Mouse (Mus musculus) liver, embryonic 13.5 days (tissue): ENCODE data around the gene Olfr108. TPM values are rescaled to one million over a fixed set of nuclear protein-coding genes. Genes with fewer than 3 reads are reported as not detected.

Experiments
- ATAC-seq: fragments of 200-750 bp; cut with Nextera tagmentation; 2 replicates; pipeline ENCODE4 v1.8.0; 2017; ENCODE audit warnings: low read depth, mild to moderate bottlenecking, moderate number of reproducible peaks, moderate library complexity
- DNase-seq: peaks from one replicate; pipeline ENCODE4 v3.0.0; 2022
- H3K27ac ChIP-seq: fragments of 300-500 bp; sonication (generic); 2 replicates; pipeline ENCODE4 v1.5.1; 2015; ENCODE audit warnings: moderate library complexity, mild to moderate bottlenecking, inconsistent platforms
- H3K27me3 ChIP-seq: fragments of 300-500 bp; sonication (generic); 2 replicates; pipeline ENCODE4 v1.6.1; 2015; ENCODE audit warnings: mild to moderate bottlenecking, inconsistent platforms
- H3K36me3 ChIP-seq: fragments of 300-500 bp; sonication (generic); 2 replicates; pipeline ENCODE4 v1.6.1; 2015; ENCODE audit warnings: mild to moderate bottlenecking, inconsistent platforms
- H3K4me1 ChIP-seq: fragments of 300-500 bp; sonication (generic); replicated peaks from 2 replicates; pipeline ENCODE4 v1.6.1; 2015; ENCODE audit warnings: inconsistent platforms
- H3K4me2 ChIP-seq: fragments of 300-500 bp; sonication (generic); 2 replicates; pipeline ENCODE4 v1.6.1; 2015; ENCODE audit warnings: inconsistent platforms, mild to moderate bottlenecking, moderate library complexity
- H3K4me3 ChIP-seq: fragments of 300-500 bp; sonication (generic); replicated peaks from 2 replicates; pipeline ENCODE4 v1.5.1; 2015; ENCODE audit warnings: mild to moderate bottlenecking, inconsistent platforms
- H3K9ac ChIP-seq: fragments of 300-500 bp; sonication (generic); 2 replicates; pipeline ENCODE4 v1.6.1; 2015; ENCODE audit warnings: mild to moderate bottlenecking, inconsistent platforms
- H3K9me3 ChIP-seq: fragments of 300-500 bp; sonication (generic); replicated peaks from 2 replicates; pipeline ENCODE4 v1.6.1; 2016; ENCODE audit warnings: inconsistent platforms
- WGBS: fragments of 180-500 bp; shearing (Covaris S2); methylation state at CpG from one replicate; pipeline ENCODE4 v1.1.7; 2015; ENCODE audit not compliant: insufficient replicate concordance; 5-methylcytosine and 5-hydroxymethylcytosine counted together
- polyA plus RNA-seq: library from polyadenylated mRNA; unstranded; fragments of >200 nt; fragmentation: Nextera tagmentation; extraction: Ambion mirVana; gene quantifications from 2 replicates; pipeline ENCODE4 v1.2.1, GENCODE M21; 2015

Gene Olfr108
- not detected in 2 replicates for polyA plus RNA-seq

DNA sequence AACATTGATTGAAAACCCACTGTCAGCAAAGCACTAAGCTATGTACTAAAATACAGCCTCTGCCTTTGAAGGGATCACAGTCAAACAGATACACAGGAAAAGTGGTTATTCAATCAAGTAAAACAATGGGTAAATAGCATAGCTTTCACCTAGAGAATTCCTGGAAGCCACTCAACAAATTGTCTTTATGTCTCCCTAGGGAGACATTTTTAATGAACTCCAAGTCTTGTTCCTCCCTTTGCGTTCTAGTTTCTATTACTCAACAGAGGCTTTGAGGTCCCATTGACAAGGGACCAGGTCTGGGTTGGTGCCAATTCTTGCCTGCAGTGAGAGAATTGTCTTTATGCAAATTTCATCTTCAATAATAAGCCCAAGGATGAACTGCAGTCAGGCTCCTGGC, at the start of gene Olfr108:
Olfr108 (plus strand) TSS at position 301 of the 400 bp plus-strand sequence.
- Histone ChIP-seq H3K9ac (no peak within 1 kb of the TSS), H3K4me1 (no peaks in the 10 kb centered on the region), H3K27me3 (no peaks in the 10 kb centered on the region), H3K27ac (no peak within 1 kb of the TSS), H3K4me2 (no peak within 1 kb of the TSS), H3K9me3 (0 out of 2 replicates have a peak, but pooled peaks cover 3% of the 10 kb centered on the region), H3K4me3 (no peak within 1 kb of the TSS), H3K36me3 (no peaks in the 10 kb centered on the region)
- DNase-seq = no peak
- 77% methylated on average over 1 of the region's 1 CpGs for WGBS
- ATAC-seq = no peak

DNA sequence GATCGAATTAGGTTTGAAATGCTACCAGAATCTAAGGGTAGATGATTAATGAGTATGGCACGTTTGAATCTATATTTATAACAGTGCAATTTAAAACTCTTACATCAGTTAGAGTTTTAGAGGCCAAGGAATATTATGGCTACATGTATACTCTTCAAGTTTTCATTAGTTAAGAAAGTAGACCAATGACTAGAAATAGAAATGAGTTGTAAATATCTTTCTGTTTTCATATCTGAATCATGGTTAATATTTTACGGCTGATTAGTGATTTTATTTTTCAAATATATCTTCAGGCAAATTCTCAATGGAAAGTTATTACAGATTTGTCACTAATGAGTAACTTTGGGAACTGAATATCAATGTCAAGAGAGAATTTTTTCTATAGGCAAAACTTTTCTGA, 46.4 kb upstream of the Olfr108 start, which contains the start of gene Olfr107:
Olfr107 (plus strand) TSS at position 301 of the 400 bp plus-strand sequence.
- WGBS = 57% methylated on average over 3 of the region's 3 CpGs
- ATAC-seq = no peak
- H3K27me3 ChIP-seq = no peaks in the 10 kb centered on the region

DNA sequence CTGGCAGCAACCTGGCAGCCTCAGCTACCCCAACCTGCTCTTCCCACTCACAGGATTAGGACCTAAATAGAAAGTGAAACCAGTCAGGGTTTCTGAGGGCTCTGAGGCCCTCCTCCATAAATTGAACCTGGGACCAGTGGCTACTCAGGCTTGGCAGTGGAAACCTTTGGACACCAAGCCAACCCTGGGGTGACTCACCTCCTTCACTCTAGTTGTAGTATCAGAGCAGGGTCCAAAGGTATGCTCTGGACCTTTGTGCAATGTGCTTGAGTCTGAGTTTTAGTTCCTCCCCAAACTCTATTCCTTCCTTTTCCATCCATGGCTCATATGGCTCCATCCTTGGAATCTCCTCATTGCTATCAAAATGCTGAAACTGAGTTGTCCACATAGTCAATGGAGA, 31.9 kb upstream of the Olfr108 start:
- DNase-seq = no peak
- H3K36me3 ChIP-seq = no peaks in the 10 kb centered on the region
- no peak overlapping the region for H3K9ac ChIP-seq
- H3K27me3 ChIP-seq = no peaks in the 10 kb centered on the region
- no peak overlapping the region for H3K27ac ChIP-seq
- no peaks in the 10 kb centered on the region for H3K4me1 ChIP-seq
- H3K4me3 ChIP-seq = no peak overlapping the region
- no peaks in the 10 kb centered on the region for H3K9me3 ChIP-seq
- no peak for ATAC-seq
- no peak overlapping the region for H3K4me2 ChIP-seq

More for the DNA sequence above, 46.4 kb upstream of the Olfr108 start, which contains the start of gene Olfr107:
- Histone ChIP-seq H3K27ac (no peak within 1 kb of the TSS), H3K4me1 (no peaks in the 10 kb centered on the region), H3K4me2 (no peak within 1 kb of the TSS), H3K36me3 (no peaks in the 10 kb centered on the region), H3K4me3 (no peak within 1 kb of the TSS), H3K9ac (no peak within 1 kb of the TSS), H3K9me3 (no peaks in the 10 kb centered on the region)
- no peak for DNase-seq

DNA sequence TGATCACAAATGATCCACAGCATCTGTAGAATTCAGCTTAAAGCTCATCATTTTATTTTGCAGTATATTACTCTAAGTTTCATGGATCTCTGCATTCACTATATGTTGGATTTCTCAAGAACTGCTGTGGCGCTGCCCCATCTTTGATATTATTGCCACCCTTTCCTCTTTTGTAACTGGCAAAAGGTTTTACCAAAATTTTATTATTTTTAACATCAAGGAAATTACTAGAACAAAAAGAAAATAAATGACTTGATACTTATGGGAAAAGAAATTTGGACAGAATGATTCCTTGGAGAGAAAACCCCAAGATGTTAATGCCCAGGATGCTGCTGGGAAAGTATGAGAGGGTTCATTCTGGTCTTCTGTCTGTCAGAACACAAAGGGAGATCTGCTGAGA, 13.3 kb downstream of the Olfr108 start, which contains the start of gene Olfr109:
Olfr109 (plus strand) TSS at position 301 of the 400 bp plus-strand sequence.
- no peaks in the 10 kb centered on the region for H3K27me3 ChIP-seq
- no peak within 1 kb of the TSS for H3K9ac ChIP-seq
- no peak within 1 kb of the TSS for H3K4me2 ChIP-seq
- WGBS = 62% methylated on average over 1 of the region's 1 CpGs
- H3K9me3 ChIP-seq = no peaks in the 10 kb centered on the region
- H3K4me1 ChIP-seq = no peaks in the 10 kb centered on the region
- ATAC-seq (no peak), DNase-seq (no peak)
- no peak within 1 kb of the TSS for H3K4me3 ChIP-seq
- no peaks in the 10 kb centered on the region for H3K36me3 ChIP-seq
- no peak within 1 kb of the TSS for H3K27ac ChIP-seq

DNA sequence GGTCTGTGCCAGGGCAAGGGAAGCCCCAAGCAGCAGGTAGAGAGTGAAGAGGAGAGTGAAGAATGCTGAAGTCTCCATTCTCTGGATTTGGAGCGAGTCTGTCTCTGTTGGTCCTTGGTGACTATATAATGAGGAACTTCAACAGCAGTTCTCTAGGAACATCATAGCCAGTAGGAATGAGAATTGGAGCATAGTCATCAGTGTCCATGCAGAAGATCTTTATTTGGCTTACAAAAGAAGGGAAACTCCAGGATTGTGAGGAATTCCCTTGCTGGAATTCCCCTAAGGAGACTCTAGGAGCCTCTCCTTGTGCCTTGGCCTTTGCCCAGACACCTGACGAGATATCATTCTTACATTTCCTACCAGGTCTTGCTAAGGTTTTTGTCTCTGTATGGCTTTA, 38.2 kb downstream of the Olfr108 start, which contains the start of gene H2-M2:
H2-M2 (minus strand) TSS at position 101 of the 400 bp plus-strand sequence.
- no peaks in the 10 kb centered on the region for H3K27me3 ChIP-seq
- no peaks in the 10 kb centered on the region for H3K9me3 ChIP-seq
- ATAC-seq = no peak
- DNase-seq = no peak
- H3K36me3 ChIP-seq = no peaks in the 10 kb centered on the region
- no peak within 1 kb of the TSS for H3K9ac ChIP-seq
- H3K4me2 ChIP-seq = no peak within 1 kb of the TSS
- H3K4me3 ChIP-seq = no peak within 1 kb of the TSS
- H3K4me1 ChIP-seq = no peaks in the 10 kb centered on the region
- WGBS = 49% methylated on average over 2 of the region's 2 CpGs
- no peak within 1 kb of the TSS for H3K27ac ChIP-seq

DNA sequence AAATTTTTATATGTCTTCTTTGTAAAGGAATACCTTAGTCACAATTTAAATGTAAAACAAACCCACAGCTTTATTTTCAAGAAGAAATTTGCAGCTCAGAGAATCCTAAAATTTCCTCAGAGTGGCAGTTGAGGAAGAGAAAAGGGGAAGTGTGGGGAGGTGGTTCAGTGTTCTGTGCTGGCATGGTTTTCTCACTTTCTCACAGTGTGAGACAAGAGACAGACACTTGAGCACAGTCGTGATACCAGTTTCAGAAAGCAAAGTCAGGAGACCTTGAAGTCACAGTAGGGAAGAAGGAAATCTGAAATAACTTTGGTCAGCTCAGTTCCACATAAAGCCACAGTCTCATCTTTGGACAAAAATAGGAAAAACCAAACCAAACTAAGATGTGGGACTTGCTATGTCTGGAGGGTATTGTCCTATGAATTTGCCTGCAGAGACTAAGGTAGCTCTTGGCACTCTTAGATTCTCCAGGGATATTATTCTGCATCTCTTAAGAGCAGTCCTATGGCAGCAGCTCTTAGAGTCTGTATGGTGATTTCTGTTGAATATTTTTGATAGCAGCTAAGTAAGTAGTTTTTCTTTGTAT, 46.7 kb downstream of the Olfr108 start, which contains the start of gene Olfr110:
Olfr110 (plus strand) TSS at position 539 of the 589 bp plus-strand sequence.
- Histone ChIP-seq H3K4me2 (no peak within 1 kb of the TSS), H3K27ac (no peak within 1 kb of the TSS), H3K36me3 (no peaks in the 10 kb centered on the region), H3K27me3 (no peaks in the 10 kb centered on the region), H3K9ac (no peak within 1 kb of the TSS), H3K4me1 (no peaks in the 10 kb centered on the region), H3K9me3 (no peaks in the 10 kb centered on the region), H3K4me3 (no peak within 1 kb of the TSS)
- ATAC-seq = no peak
- 6% methylated on average over 1 of the region's 1 CpGs for WGBS
- DNase-seq = no peak

Other genes with a start within 250 kb of the Olfr108 start
- gene Olfr94, start 244.5 kb upstream of the Olfr108 start, polyA plus RNA-seq = not detected in 2 replicates
- gene Olfr95, start 232.4 kb upstream of the Olfr108 start, polyA plus RNA-seq = not detected in 2 replicates
- not detected in 2 replicates for gene Olfr96, start 225.3 kb upstream of the Olfr108 start, polyA plus RNA-seq
- gene Olfr97, start 208.2 kb upstream of the Olfr108 start, polyA plus RNA-seq = not detected in 2 replicates
- not detected in 2 replicates for gene Olfr98, start 181.7 kb upstream of the Olfr108 start, polyA plus RNA-seq
- 1.3 and 1.5 TPM in 2 replicates for gene H2-M3, start 175.3 kb upstream of the Olfr108 start, polyA plus RNA-seq
- not detected in 2 replicates for gene Olfr99, start 162.0 kb upstream of the Olfr108 start, polyA plus RNA-seq
- not detected in 2 replicates for gene Olfr101, start 141.2 kb upstream of the Olfr108 start, polyA plus RNA-seq
- gene Olfr102, start 128.4 kb upstream of the Olfr108 start, polyA plus RNA-seq = not detected in 2 replicates
- not detected in 2 replicates for gene Olfr103, start 105.8 kb upstream of the Olfr108 start, polyA plus RNA-seq
- gene Olfr104-ps, start 85.9 kb upstream of the Olfr108 start, polyA plus RNA-seq = not detected in 2 replicates
- gene Olfr105-ps, start 66.4 kb upstream of the Olfr108 start, polyA plus RNA-seq = not detected in 2 replicates
- gene Olfr106-ps, start 55.1 kb upstream of the Olfr108 start, polyA plus RNA-seq = not detected in 2 replicates
- gene Olfr107, start 46.3 kb upstream of the Olfr108 start, polyA plus RNA-seq = not detected in 2 replicates
- gene Olfr109, start 13.4 kb downstream of the Olfr108 start, polyA plus RNA-seq = not detected in 2 replicates
- gene H2-M2, start 38.1 kb downstream of the Olfr108 start, polyA plus RNA-seq = not detected in 2 replicates
- not detected in 2 replicates for gene Olfr110, start 47.0 kb downstream of the Olfr108 start, polyA plus RNA-seq
- gene Olfr111, start 62.5 kb downstream of the Olfr108 start, polyA plus RNA-seq = not detected in 2 replicates
- not detected in 2 replicates for gene Olfr112, start 124.0 kb downstream of the Olfr108 start, polyA plus RNA-seq
- not detected in 2 replicates for gene Olfr113, start 132.2 kb downstream of the Olfr108 start, polyA plus RNA-seq
- not detected in 2 replicates for gene Olfr114, start 147.3 kb downstream of the Olfr108 start, polyA plus RNA-seq
- gene Olfr115, start 181.6 kb downstream of the Olfr108 start, polyA plus RNA-seq = not detected in 2 replicates
- gene Olfr116, start 181.7 kb downstream of the Olfr108 start, polyA plus RNA-seq = not detected in 2 replicates
- gene Olfr117, start 218.3 kb downstream of the Olfr108 start, polyA plus RNA-seq = not detected in 2 replicates
- not detected in 2 replicates for gene Olfr118, start 221.5 kb downstream of the Olfr108 start, polyA plus RNA-seq